Mouse (Mus musculus) brain, embryonic 14.5 days (tissue): ENCODE data around the gene Noxred1.

Experiments used
- CTCF ChIP-seq: fragments of 200-500 bp; IDR thresholded peaks from 2 replicates; pipeline ENCODE4 v1.5.1; 2012; ENCODE audit warnings: inconsistent platforms, mild to moderate bottlenecking, moderate library complexity, borderline replicate concordance; ENCODE audit not compliant: insufficient read depth, insufficient read length; ENCODE audit errors: extremely low read depth
- POLR2A ChIP-seq: fragments of 200-500 bp; IDR thresholded peaks from 2 replicates; pipeline ENCODE4 v1.6.1; 2012; ENCODE audit warnings: mild to moderate bottlenecking, inconsistent platforms, borderline replicate concordance; ENCODE audit not compliant: poor library complexity, insufficient read depth, insufficient read length, severe bottlenecking; ENCODE audit errors: extremely low read depth

- TF ChIP-seq CTCF = no peak
- no peak for TF ChIP-seq POLR2A
Measured at GRCm38 (mm10) chr12:87198792-87199191, 39.7 kb downstream of the Noxred1 start.
